Mouse (Mus musculus): ENCODE measurements around the gene Nrsn2. TPM values are rescaled to one million over a fixed set of nuclear protein-coding genes. Genes with fewer than 3 reads are reported as not detected.
A peak's percentile ranks its signal among the peaks of the same experiment; 100 is the strongest.

The Nrsn2 gene
- polyA plus RNA-seq, 1 experiment from 2014 or later, result not detected

GRCm38 (mm10) chr2:152339631-152340179 lies 36.7 kb downstream of the Nrsn2 start:
- 86% methylated on average over 22 of the region's 22 CpGs for WGBS (ENCODE audit: insufficient replicate concordance)
- Histone ChIP-seq H3K9me3 (ENCODE audit: low read length) (no peaks in the 10 kb centered on the region), H3K27ac (ENCODE audit: low read depth) (no peak overlapping the region), H3K4me3 (ENCODE audit: low read depth, low read length) (no peak overlapping the region), H3K4me1 (ENCODE audit: insufficient read depth) (peaks cover 22% of the 10 kb centered on the region), H3K4me2 (ENCODE audit: low read depth, low read length) (no peak overlapping the region), H3K36me3 (replicated peaks; ENCODE audit: insufficient read depth, low read length) (no peaks in the 10 kb centered on the region; the same call in 1 of the 2 replicates), H3K27me3 (ENCODE audit: insufficient read depth, low read length) (no peaks in the 10 kb centered on the region), H3K9ac (replicated peaks) (no peak overlapping the region)
- ATAC-seq (no peak), DNase-seq (no peak)
- no peak for TF ChIP-seq CTCF (IDR thresholded peaks at IDR 0.05; ENCODE audit: low read depth)
- TF ChIP-seq EP300 (IDR thresholded peaks at IDR 0.05; ENCODE audit: low read depth), result no peak

GRCm38 (mm10) chr2:152338319-152338718 lies 38.1 kb downstream of the Nrsn2 start:
- no peaks in the 10 kb centered on the region; the same call in 1 of the 2 replicates for H3K36me3 ChIP-seq (replicated peaks; ENCODE audit: insufficient read depth, low read length)
- no peaks in the 10 kb centered on the region for H3K9me3 ChIP-seq (ENCODE audit: low read length)
- 77% methylated on average over 13 of the region's 13 CpGs for WGBS (ENCODE audit: insufficient replicate concordance)
- H3K27me3 ChIP-seq (ENCODE audit: insufficient read depth, low read length), result no peaks in the 10 kb centered on the region
- peaks cover 17% of the 10 kb centered on the region for H3K4me1 ChIP-seq (ENCODE audit: insufficient read depth)
- ATAC-seq, result no peak
- TF ChIP-seq CTCF (IDR thresholded peaks at IDR 0.05; ENCODE audit: low read depth) (no peak), EP300 (IDR thresholded peaks at IDR 0.05; ENCODE audit: low read depth) (no peak)
- no peak overlapping the region for H3K27ac ChIP-seq (ENCODE audit: low read depth)
- no peak overlapping the region for H3K4me3 ChIP-seq (ENCODE audit: low read depth, low read length)
- no peak overlapping the region for H3K4me2 ChIP-seq (ENCODE audit: low read depth, low read length)
- H3K9ac ChIP-seq (replicated peaks), result no peak overlapping the region
- DNase-seq, result no peak

- H3K4me3 ChIP-seq (ENCODE audit: low read depth, low read length), result no peak overlapping the region
- TF ChIP-seq EP300 (IDR thresholded peaks at IDR 0.05; ENCODE audit: low read depth), result no peak
- no peak for TF ChIP-seq CTCF (IDR thresholded peaks at IDR 0.05; ENCODE audit: low read depth)
- ATAC-seq (no peak), DNase-seq (no peak)
- 0 out of 2 replicates have a peak overlapping the region, but pooled peaks have one; percentile 21 for H3K9ac ChIP-seq (replicated peaks)
- 78% methylated on average over 11 of the region's 11 CpGs for WGBS (ENCODE audit: insufficient replicate concordance)
- no peaks in the 10 kb centered on the region for H3K9me3 ChIP-seq (ENCODE audit: low read length)
- H3K4me2 ChIP-seq (ENCODE audit: low read depth, low read length), result no peak overlapping the region
- H3K27ac ChIP-seq (ENCODE audit: low read depth), result no peak overlapping the region
- H3K4me1 ChIP-seq (ENCODE audit: insufficient read depth), result peaks cover 18% of the 10 kb centered on the region
- H3K36me3 ChIP-seq (replicated peaks; ENCODE audit: insufficient read depth, low read length), result no peaks in the 10 kb centered on the region; the same call in 1 of the 2 replicates
- no peaks in the 10 kb centered on the region for H3K27me3 ChIP-seq (ENCODE audit: insufficient read depth, low read length)
Measured at GRCm38 (mm10) chr2:152337591-152338212, 38.7 kb downstream of the Nrsn2 start.

GRCm38 (mm10) chr2:152336856-152337255 lies 39.6 kb downstream of the Nrsn2 start:
- TF ChIP-seq CTCF (IDR thresholded peaks at IDR 0.05; ENCODE audit: low read depth) (no peak), EP300 (IDR thresholded peaks at IDR 0.05; ENCODE audit: low read depth) (no peak)
- H3K36me3 ChIP-seq (replicated peaks; ENCODE audit: insufficient read depth, low read length), result no peaks in the 10 kb centered on the region; the same call in 1 of the 2 replicates
- H3K27ac ChIP-seq (ENCODE audit: low read depth), result no peak overlapping the region
- no peak overlapping the region for H3K4me2 ChIP-seq (ENCODE audit: low read depth, low read length)
- WGBS (ENCODE audit: insufficient replicate concordance), result 70% methylated on average over 1 of the region's 1 CpGs
- H3K9me3 ChIP-seq (ENCODE audit: low read length), result no peaks in the 10 kb centered on the region
- no peak overlapping the region for H3K9ac ChIP-seq (replicated peaks)
- no peak for ATAC-seq
- no peak for DNase-seq
- peaks cover 18% of the 10 kb centered on the region for H3K4me1 ChIP-seq (ENCODE audit: insufficient read depth)
- H3K27me3 ChIP-seq (ENCODE audit: insufficient read depth, low read length), result no peaks in the 10 kb centered on the region
- no peak overlapping the region for H3K4me3 ChIP-seq (ENCODE audit: low read depth, low read length)

GRCm38 (mm10) chr2:152335289-152335820 lies 41.1 kb downstream of the Nrsn2 start:
- H3K27ac ChIP-seq (ENCODE audit: low read depth), result no peak overlapping the region
- no peaks in the 10 kb centered on the region for H3K27me3 ChIP-seq (ENCODE audit: insufficient read depth, low read length)
- H3K36me3 ChIP-seq (replicated peaks; ENCODE audit: insufficient read depth, low read length), result no peaks in the 10 kb centered on the region; the same call in 1 of the 2 replicates
- 30% methylated on average over 11 of the region's 11 CpGs for WGBS (ENCODE audit: insufficient replicate concordance)
- peaks cover 30% of the 10 kb centered on the region for H3K4me1 ChIP-seq (ENCODE audit: insufficient read depth)
- no peak for TF ChIP-seq EP300 (IDR thresholded peaks at IDR 0.05; ENCODE audit: low read depth)
- no peak for TF ChIP-seq CTCF (IDR thresholded peaks at IDR 0.05; ENCODE audit: low read depth)
- no peaks in the 10 kb centered on the region for H3K9me3 ChIP-seq (ENCODE audit: low read length)
- DNase-seq (no peak), ATAC-seq (no peak)
- no peak overlapping the region for H3K4me2 ChIP-seq (ENCODE audit: low read depth, low read length)
- H3K4me3 ChIP-seq (ENCODE audit: low read depth, low read length), result no peak overlapping the region
- no peak overlapping the region for H3K9ac ChIP-seq (replicated peaks)

GRCm38 (mm10) chr2:152333345-152334006 lies 43.0 kb downstream of the Nrsn2 start:
- no peak overlapping the region for H3K9ac ChIP-seq (replicated peaks)
- DNase-seq (no peak), ATAC-seq (no peak)
- peaks cover 31% of the 10 kb centered on the region for H3K4me1 ChIP-seq (ENCODE audit: insufficient read depth)
- no peak for TF ChIP-seq CTCF (IDR thresholded peaks at IDR 0.05; ENCODE audit: low read depth)
- TF ChIP-seq EP300 (IDR thresholded peaks at IDR 0.05; ENCODE audit: low read depth), result no peak
- no peak overlapping the region for H3K4me3 ChIP-seq (ENCODE audit: low read depth, low read length)
- H3K27me3 ChIP-seq (ENCODE audit: insufficient read depth, low read length), result no peaks in the 10 kb centered on the region
- 0 out of 2 replicates have a peak overlapping the region, but pooled peaks have one; percentile 74 for H3K4me2 ChIP-seq (ENCODE audit: low read depth, low read length)
- H3K9me3 ChIP-seq (ENCODE audit: low read length), result no peaks in the 10 kb centered on the region
- 73% methylated on average over 4 of the region's 4 CpGs for WGBS (ENCODE audit: insufficient replicate concordance)
- H3K27ac ChIP-seq (ENCODE audit: low read depth), result no peak overlapping the region
- peaks cover 10% of the 10 kb centered on the region; the same call in 1 of the 2 replicates for H3K36me3 ChIP-seq (replicated peaks; ENCODE audit: insufficient read depth, low read length)

Data from liver, postnatal 0 days (tissue).